Mouse (Mus musculus) intestine, embryonic 14.5 days (tissue): ENCODE measurements around the gene Agmat. TPM values are rescaled to one million over a fixed set of nuclear protein-coding genes. Genes with fewer than 3 reads are reported as not detected.
"Not testable (repeated sequence)": the region's sequence is repeated elsewhere in the genome, so short reads cannot be mapped to it uniquely, and the experiment has no call there.

Source experiments
- ATAC-seq: fragments of 200-750 bp; cut with Nextera tagmentation; replicated peaks from 2 replicates; pipeline ENCODE4 v1.8.0; 2017; ENCODE audit warnings: low read depth, moderate number of reproducible peaks, moderate TSS enrichment, moderate library complexity; ENCODE audit not compliant: low FRiP score, low TSS enrichment
- DNase-seq: peaks from one replicate; pipeline ENCODE4 v3.0.0-alpha.2; 2018; ENCODE audit warnings: low spot score
- H3K27ac ChIP-seq: fragments of 300-500 bp; sonication (generic); 2 replicates; pipeline ENCODE4 v1.5.1; 2014; ENCODE audit warnings: low read depth, mild to moderate bottlenecking, control low read depth
- H3K27me3 ChIP-seq: fragments of 300-500 bp; sonication (generic); replicated peaks from 2 replicates; pipeline ENCODE4 v1.6.1; 2014; ENCODE audit warnings: low read length, control low read depth; ENCODE audit not compliant: control insufficient read depth, insufficient read depth
- H3K36me3 ChIP-seq: fragments of 300-500 bp; sonication (generic); 2 replicates; pipeline ENCODE4 v1.6.1; 2014; ENCODE audit warnings: low read length, control low read depth; ENCODE audit not compliant: control insufficient read depth, insufficient read depth
- H3K4me1 ChIP-seq: fragments of 300-500 bp; sonication (generic); replicated peaks from 2 replicates; pipeline ENCODE4 v1.6.1; 2014; ENCODE audit warnings: low read length, control low read depth, mixed read lengths; ENCODE audit not compliant: control insufficient read depth, insufficient read depth
- H3K4me2 ChIP-seq: fragments of 300-500 bp; sonication (generic); 2 replicates; pipeline ENCODE4 v1.6.1; 2014; ENCODE audit warnings: low read length
- H3K4me3 ChIP-seq: fragments of 300-500 bp; sonication (generic); 2 replicates; pipeline ENCODE4 v1.5.1; 2014; ENCODE audit warnings: low read depth, low read length, control low read depth, mixed read lengths
- H3K9ac ChIP-seq: fragments of 300-500 bp; sonication (generic); 2 replicates; pipeline ENCODE4 v1.6.1; 2014; ENCODE audit warnings: mild to moderate bottlenecking, low read length
- H3K9me3 ChIP-seq: fragments of 300-500 bp; sonication (generic); 2 replicates; pipeline ENCODE4 v1.6.1; 2016; ENCODE audit warnings: low read length, control low read depth; ENCODE audit not compliant: control insufficient read depth
- WGBS: fragments of 180-500 bp; shearing (Covaris S2); extraction: QIAGEN DNeasy Blood & Tissue Kit; methylation state at CpG from one replicate; pipeline ENCODE4 v1.1.7; 2014; 5-methylcytosine and 5-hydroxymethylcytosine counted together
- polyA plus RNA-seq: library from polyadenylated mRNA; unstranded; fragments of >200 nt; fragmentation: Nextera tagmentation; extraction: Ambion mirVana; gene quantifications from 2 replicates; pipeline ENCODE4 v1.2.1, GENCODE M21; 2014

Agmat gene
- polyA plus RNA-seq, 1 experiment from 2014 or later = 12.7 TPM

DNA sequence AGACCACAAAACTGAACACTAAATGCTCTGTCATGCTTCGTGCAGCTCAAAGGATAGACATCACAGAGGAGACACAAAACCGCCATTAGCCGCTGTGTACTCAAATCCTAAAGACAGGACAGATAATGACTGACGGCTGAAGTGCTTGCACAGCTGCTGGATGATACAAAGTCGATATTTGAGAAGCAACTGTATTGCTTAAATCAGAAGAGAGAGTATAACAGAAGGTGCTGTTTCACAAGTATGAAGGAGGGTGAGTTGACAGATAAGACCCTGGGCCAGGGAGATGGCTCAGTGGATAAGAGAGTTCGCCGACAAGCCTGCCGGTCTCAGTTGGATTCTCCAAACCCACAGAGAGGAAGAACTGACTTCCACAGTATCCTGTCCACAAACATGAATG is 25.4 kb downstream of the Agmat start:
- Histone ChIP-seq H3K27me3 (no peaks in the 10 kb centered on the region), H3K4me1 (peaks cover 11% of the 10 kb centered on the region), H3K4me3 (no peak overlapping the region), H3K27ac (no peak overlapping the region), H3K36me3 (peaks cover 96% of the 10 kb centered on the region), H3K9me3 (no peaks in the 10 kb centered on the region), H3K4me2 (no peak overlapping the region), H3K9ac (no peak overlapping the region)
- 93% methylated on average over 8 of the region's 8 CpGs for WGBS
- DNase-seq = no peak
- no peak for ATAC-seq

GRCm38 (mm10) chr4:141773019-141773418 is 26.5 kb downstream of the Agmat start:
- not testable (repeated sequence) for H3K9me3 ChIP-seq, H3K4me3 ChIP-seq, H3K27me3 ChIP-seq, H3K4me1 ChIP-seq, H3K27ac ChIP-seq, H3K4me2 ChIP-seq, ATAC-seq, H3K9ac ChIP-seq, DNase-seq
- 82% methylated on average over 4 of the region's 4 CpGs for WGBS
- H3K36me3 ChIP-seq = peaks cover 94% of the 10 kb centered on the region

- Histone ChIP-seq H3K9ac (no peak overlapping the region), H3K9me3 (no peaks in the 10 kb centered on the region), H3K27me3 (no peaks in the 10 kb centered on the region), H3K4me2 (no peak overlapping the region), H3K4me1 (no peaks in the 10 kb centered on the region), H3K27ac (no peak overlapping the region), H3K4me3 (no peak overlapping the region), H3K36me3 (peaks cover 83% of the 10 kb centered on the region)
- no peak for DNase-seq
- ATAC-seq = no peak
- 88% methylated on average over 8 of the region's 8 CpGs for WGBS
Measured at GRCm38 (mm10) chr4:141779828-141780227, 33.4 kb downstream of the Agmat start.

DNA sequence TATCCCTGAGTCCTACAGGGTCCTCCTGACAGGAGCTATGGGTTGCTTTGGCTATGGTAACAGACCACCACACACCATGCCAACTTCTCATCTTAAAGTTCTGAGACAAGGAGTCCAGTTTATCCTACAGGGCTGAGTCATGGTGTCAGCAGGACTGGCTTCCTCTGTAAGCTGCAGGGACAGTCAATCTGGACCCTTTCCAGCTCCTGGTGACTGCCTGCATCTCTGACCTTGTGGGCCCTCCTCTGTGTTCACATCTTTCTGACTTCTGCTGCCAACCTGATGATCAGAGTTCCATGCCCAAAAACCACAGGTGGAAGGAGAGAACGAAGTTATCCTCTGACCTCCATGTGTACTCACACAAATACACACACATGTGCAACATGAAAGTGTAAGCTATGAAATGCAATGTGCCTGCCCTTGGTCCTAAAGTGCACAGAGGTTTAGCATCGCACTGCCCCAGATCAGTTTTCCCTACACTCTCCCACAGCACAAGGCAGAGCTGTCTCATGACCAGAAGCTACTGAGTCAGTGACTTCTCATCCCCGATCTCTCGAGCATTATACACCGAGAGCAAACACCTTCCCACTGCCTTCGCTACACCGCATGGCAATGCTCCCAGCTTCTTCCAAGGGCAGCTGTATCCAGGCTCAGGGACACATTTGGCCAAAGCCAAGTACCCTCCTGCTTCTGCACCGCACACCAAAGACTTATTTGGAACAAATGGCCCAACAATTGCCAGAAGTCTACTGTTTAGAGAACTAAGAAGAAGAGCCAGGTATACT is 34.9 kb downstream of the Agmat start:
- Histone ChIP-seq H3K9ac (no peak overlapping the region), H3K9me3 (no peaks in the 10 kb centered on the region), H3K4me3 (no peak overlapping the region), H3K4me2 (no peak overlapping the region), H3K4me1 (no peaks in the 10 kb centered on the region), H3K36me3 (peaks cover 73% of the 10 kb centered on the region), H3K27me3 (no peaks in the 10 kb centered on the region), H3K27ac (no peak overlapping the region)
- ATAC-seq (no peak), DNase-seq (no peak)
- 97% methylated on average over 8 of the region's 8 CpGs for WGBS

- ATAC-seq (no peak), DNase-seq (no peak)
- Histone ChIP-seq H3K27me3 (no peaks in the 10 kb centered on the region), H3K4me3 (no peak overlapping the region), H3K9me3 (no peaks in the 10 kb centered on the region), H3K4me2 (no peak overlapping the region), H3K9ac (no peak overlapping the region), H3K36me3 (peaks cover 64% of the 10 kb centered on the region), H3K27ac (no peak overlapping the region), H3K4me1 (peaks cover 6% of the 10 kb centered on the region; the same call in 1 of the 2 replicates)
- 79% methylated on average over 5 of the region's 5 CpGs for WGBS
Measured at GRCm38 (mm10) chr4:141784835-141785234, 38.4 kb downstream of the Agmat start.

DNA sequence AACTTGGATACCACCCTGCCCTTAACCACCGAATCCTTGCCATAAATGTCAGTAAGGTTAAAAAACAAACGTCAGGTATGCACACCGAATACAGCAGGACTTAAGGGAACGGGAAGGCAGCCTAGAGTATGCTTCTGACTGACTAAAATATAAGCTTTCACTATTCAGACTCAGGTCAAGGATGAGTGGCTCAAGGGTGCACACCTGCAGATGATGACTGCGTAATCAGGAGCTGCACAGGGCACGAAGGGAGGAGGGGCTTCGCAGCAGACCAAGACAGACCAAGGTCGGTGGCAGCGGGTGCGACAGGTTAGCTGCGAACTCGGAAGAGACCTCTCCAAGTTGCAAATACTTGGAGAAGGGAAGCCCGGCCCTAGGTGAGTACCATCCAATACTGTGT is 39.7 kb downstream of the Agmat start:
- ATAC-seq (no peak), DNase-seq (no peak)
- H3K9me3 ChIP-seq = no peaks in the 10 kb centered on the region
- H3K4me2 ChIP-seq = no peak overlapping the region
- no peak overlapping the region for H3K4me3 ChIP-seq
- H3K4me1 ChIP-seq = peaks cover 7% of the 10 kb centered on the region; the same call in 1 of the 2 replicates
- no peak overlapping the region for H3K9ac ChIP-seq
- H3K36me3 ChIP-seq = peaks cover 56% of the 10 kb centered on the region
- no peaks in the 10 kb centered on the region for H3K27me3 ChIP-seq
- WGBS = 93% methylated on average over 13 of the region's 13 CpGs
- H3K27ac ChIP-seq = no peak overlapping the region

DNA sequence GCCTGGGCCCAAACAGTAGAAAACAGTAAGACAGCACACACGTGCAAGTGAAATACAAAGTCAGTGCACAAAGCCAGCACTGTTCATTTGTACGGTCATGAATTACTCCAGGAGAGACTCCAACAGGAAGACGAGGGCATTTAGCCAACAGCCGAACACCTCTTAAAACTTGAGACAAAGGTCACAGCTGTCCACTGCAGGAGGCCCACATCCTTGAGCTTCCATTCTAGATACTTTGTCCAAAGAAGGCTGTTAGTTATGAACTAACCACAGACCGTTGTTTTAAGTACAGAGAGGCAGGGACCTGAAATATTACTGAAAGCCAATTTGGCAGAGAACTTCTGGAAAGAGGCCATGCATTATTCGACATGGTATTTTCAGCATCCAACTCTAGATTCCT is 40.6 kb downstream of the Agmat start:
- DNase-seq = no peak

DNA sequence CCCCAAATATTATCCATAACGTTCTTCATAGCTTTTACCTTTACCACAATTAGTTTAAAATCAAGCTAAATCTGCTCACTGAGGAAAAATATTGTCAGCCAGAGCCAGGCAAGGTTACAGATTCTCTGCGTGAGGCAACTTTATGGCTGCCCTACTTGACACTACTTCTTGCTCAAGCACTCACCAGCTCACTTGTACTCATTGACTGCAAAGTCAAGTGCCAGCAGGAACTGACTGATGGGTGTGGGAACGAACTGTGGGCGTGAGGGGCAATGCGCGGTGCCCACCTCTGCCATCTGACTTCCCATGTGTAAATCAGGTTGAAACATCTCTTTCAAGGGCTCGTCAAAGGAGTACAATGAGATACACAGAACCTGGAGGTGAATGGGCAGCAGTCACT is 41.0 kb downstream of the Agmat start:
- no peak for DNase-seq
- Histone ChIP-seq H3K27ac (no peak overlapping the region), H3K4me1 (peaks cover 7% of the 10 kb centered on the region; the same call in 1 of the 2 replicates), H3K4me2 (no peak overlapping the region), H3K4me3 (no peak overlapping the region), H3K36me3 (peaks cover 43% of the 10 kb centered on the region), H3K9ac (no peak overlapping the region), H3K27me3 (no peaks in the 10 kb centered on the region), H3K9me3 (no peaks in the 10 kb centered on the region)
- no peak for ATAC-seq
- 91% methylated on average over 7 of the region's 7 CpGs for WGBS

More for the DNA sequence above, 40.6 kb downstream of the Agmat start:
- H3K36me3 ChIP-seq = peaks cover 47% of the 10 kb centered on the region
- WGBS = 72% methylated on average over 6 of the region's 6 CpGs
- no peak overlapping the region for H3K27ac ChIP-seq
- H3K9ac ChIP-seq = no peak overlapping the region
- H3K4me3 ChIP-seq = no peak overlapping the region
- no peak for ATAC-seq
- H3K4me1 ChIP-seq = peaks cover 7% of the 10 kb centered on the region; the same call in 1 of the 2 replicates
- H3K4me2 ChIP-seq = no peak overlapping the region
- no peaks in the 10 kb centered on the region for H3K27me3 ChIP-seq
- H3K9me3 ChIP-seq = no peaks in the 10 kb centered on the region
